Mouse (Mus musculus) right cerebral cortex, adult 2 months (tissue): ENCODE results near the gene Tspan2.
A peak's percentile ranks its signal among the peaks of the same experiment; 100 is the strongest.

Experiments
- DNase-seq, 2 experiments: peaks; one replicate each; pipeline ENCODE4 v3.0.0; 2021 to 2022; ENCODE audit warnings: low spot score in 2 of 2

Tspan2 gene

GRCm38 (mm10) chr3:102773018-102773417 lies 38.7 kb downstream of the Tspan2 start:
- DNase-seq, result no peak

DNA sequence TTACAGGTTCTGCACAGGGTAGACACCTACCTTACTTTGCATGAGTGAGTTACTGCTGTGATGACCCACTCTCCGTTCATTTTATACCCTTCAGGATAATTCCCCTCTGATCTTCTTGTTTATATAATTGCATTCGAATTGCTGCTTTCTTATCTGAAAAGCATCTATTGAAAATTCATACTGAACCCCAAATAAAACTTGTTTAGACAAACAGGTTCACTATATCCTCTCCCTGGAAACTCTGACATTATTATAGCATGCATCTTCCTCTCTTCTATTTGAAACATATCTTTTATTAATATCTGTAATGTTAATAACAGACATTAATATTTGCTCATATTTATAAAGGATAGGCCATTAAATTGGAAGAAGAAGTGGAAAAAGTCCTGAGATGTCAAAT lies 48.3 kb downstream of the Tspan2 start, which contains the start of gene Tshb:
TSS of gene Tshb (minus strand) at position 101 of the 400 bp plus-strand sequence.
- DNase-seq, result no peak

GRCm38 (mm10) chr3:102787369-102787768 lies 53.0 kb downstream of the Tspan2 start:
- no peak for DNase-seq

GRCm38 (mm10) chr3:102803937-102804336 lies 69.6 kb downstream of the Tspan2 start:
- peak; percentile 76 to 88 for DNase-seq

- DNase-seq, result no peak
Observed at GRCm38 (mm10) chr3:102842386-102842785, 108.1 kb downstream of the Tspan2 start.

- no peak for DNase-seq
Observed at GRCm38 (mm10) chr3:102848661-102849060, 114.3 kb downstream of the Tspan2 start.
